Mouse (Mus musculus) myocyte (in vitro differentiated cells): ENCODE measurements around the gene Cnr1.

Source experiments
- E2F4 ChIP-seq: IDR thresholded peaks from one replicate; pipeline ENCODE4 v1.6.1; 2011; ENCODE audit warnings: mild to moderate bottlenecking, control low read depth, moderate library complexity; ENCODE audit not compliant: insufficient read depth
- MYOD1 ChIP-seq, 3 experiments: IDR thresholded peaks; one replicate each; pipeline ENCODE4 v1.6.1; 2011; ENCODE audit warnings: control low read depth in 2 of 3, low read depth in 2 of 3, mild to moderate bottlenecking in 2 of 3, moderate library complexity in 1 of 3; ENCODE audit not compliant: insufficient read length in 2 of 3, control insufficient read depth in 1 of 3
- POLR2A ChIP-seq: IDR thresholded peaks from one replicate; pipeline ENCODE4 v1.6.1; 2011; ENCODE audit warnings: low read depth, mild to moderate bottlenecking, control low read depth, moderate library complexity; ENCODE audit not compliant: insufficient read length
- REST ChIP-seq: IDR thresholded peaks from one replicate; pipeline ENCODE4 v1.6.1; 2011; ENCODE audit warnings: mild to moderate bottlenecking, control low read depth, moderate library complexity; ENCODE audit not compliant: insufficient read depth, insufficient read length

DNA sequence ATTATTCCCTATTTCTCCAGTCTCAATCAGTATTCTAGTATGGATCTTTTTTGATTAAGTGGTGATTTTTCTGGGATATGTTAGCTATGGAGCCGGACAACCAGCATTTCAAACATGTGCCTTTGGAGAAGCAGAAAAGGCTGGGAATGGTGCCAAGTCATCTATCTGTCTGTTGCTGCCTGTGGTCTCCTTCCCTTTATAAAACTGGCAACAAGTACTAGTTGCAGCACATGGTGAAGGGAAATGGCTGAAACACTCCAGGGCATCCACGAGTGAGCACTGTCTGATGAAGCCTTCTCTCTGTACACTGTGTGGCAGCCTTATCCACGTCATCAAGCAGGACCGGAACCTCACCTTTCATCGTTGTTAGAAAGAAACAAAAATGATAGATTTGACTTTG lies 8.7 kb upstream of the Cnr1 start:
- no peak for TF ChIP-seq REST
- TF ChIP-seq POLR2A: no peak
- no peak for TF ChIP-seq E2F4
- TF ChIP-seq MYOD1 (IDR thresholded peaks at IDR 0.05; ENCODE audit: control insufficient read depth in 1 of 3, insufficient read length in 2 of 3, low read depth in 2 of 3): no peak
